Mouse (Mus musculus) CH12.LX (cell line): ENCODE results near the gene Gm4894. TPM values are rescaled to one million over a fixed set of nuclear protein-coding genes. Genes with fewer than 3 reads are reported as not detected.

Experiments used
- DNase-seq: peaks from one replicate; pipeline ENCODE4 v3.0.0-alpha.2; 2013; ENCODE audit errors: extremely low read depth
- H3K27ac ChIP-seq: 2 replicates; pipeline ENCODE4 v1.5.1; 2012; ENCODE audit warnings: low read depth, mild to moderate bottlenecking, control low read depth, moderate library complexity; ENCODE audit not compliant: insufficient read depth
- H3K27me3 ChIP-seq: replicated peaks from 2 replicates; pipeline ENCODE3; 2012; ENCODE audit warnings: inconsistent platforms
- H3K36me3 ChIP-seq, 2 experiments: replicated peaks in 1 of 2; 2 replicates each; pipeline versions ENCODE3 to v1.6.1; 2012; ENCODE audit warnings: inconsistent platforms in 1 of 2, low read length in 1 of 2, mild to moderate bottlenecking in 1 of 2, mixed read lengths in 1 of 2, moderate library complexity in 1 of 2; ENCODE audit not compliant: control insufficient read depth in 1 of 2, insufficient read depth in 1 of 2
- H3K4me1 ChIP-seq, 2 experiments: 2 replicates each; pipeline ENCODE4 v1.6.1; 2012; ENCODE audit warnings: inconsistent platforms in 1 of 2, moderate library complexity in 1 of 2; ENCODE audit not compliant: insufficient read depth in 2 of 2, control insufficient read depth in 1 of 2
- H3K4me2 ChIP-seq: 2 replicates; pipeline ENCODE4 v1.6.1; 2012; ENCODE audit warnings: low read depth, mild to moderate bottlenecking, control low read depth; ENCODE audit not compliant: poor library complexity, insufficient read depth, severe bottlenecking
- H3K4me3 ChIP-seq, 3 experiments: fragments of 150-350 bp in 1 of 3; sonication (generic) in 1 of 3; replicated peaks in 1 of 3; 2 replicates each; pipeline versions ENCODE3 to v1.5.1; 2011 to 2012; ENCODE audit warnings: low read depth in 2 of 3, low read length in 2 of 3, mild to moderate bottlenecking in 2 of 3, moderate library complexity in 2 of 3, control low read depth in 1 of 3, improper control_type of control experiment in 1 of 3, inconsistent platforms in 1 of 3, mixed read lengths in 1 of 3; ENCODE audit not compliant: poor library complexity in 1 of 3
- H3K79me2 ChIP-seq: replicated peaks from 2 replicates; pipeline ENCODE4 v1.6.1; 2012; ENCODE audit warnings: mild to moderate bottlenecking, moderate library complexity; ENCODE audit not compliant: control insufficient read depth, poor library complexity, insufficient read depth, severe bottlenecking; ENCODE audit errors: extremely low read depth
- H3K9ac ChIP-seq: 2 replicates; pipeline ENCODE4 v1.6.1; 2012; ENCODE audit warnings: low read depth, mild to moderate bottlenecking, control low read depth, moderate library complexity; ENCODE audit not compliant: insufficient read depth
- H3K9me3 ChIP-seq: replicated peaks from 2 replicates; pipeline ENCODE3; 2012; ENCODE audit warnings: low read length, inconsistent platforms, mixed read lengths
- BHLHE40 ChIP-seq: IDR thresholded peaks from 2 replicates; pipeline ENCODE4 v1.6.1; 2011; ENCODE audit warnings: mild to moderate bottlenecking, low read depth, low read length, improper control_type of control experiment
- CHD2 ChIP-seq: IDR thresholded peaks from 2 replicates; pipeline ENCODE4 v1.6.1; 2011; ENCODE audit warnings: low read length, improper control_type of control experiment
- CTCF ChIP-seq, 2 experiments: IDR thresholded peaks in 1 of 2; conservative IDR thresholded peaks in 1 of 2; 2 replicates each; pipeline ENCODE4 v1.5.1; 2011 to 2012; ENCODE audit warnings: low read depth in 2 of 2, low read length in 2 of 2, improper control_type of control experiment in 1 of 2, inconsistent platforms in 1 of 2, mild to moderate bottlenecking in 1 of 2, moderate library complexity in 1 of 2
- ELF1 ChIP-seq: IDR thresholded peaks from 2 replicates; pipeline ENCODE4 v1.6.1; 2014; ENCODE audit warnings: low read depth, mild to moderate bottlenecking, inconsistent platforms, low read length, improper control_type of control experiment
- ETS1 ChIP-seq: conservative IDR thresholded peaks from 2 replicates; pipeline ENCODE4 v1.6.1; 2012; ENCODE audit warnings: low read depth, mild to moderate bottlenecking, inconsistent platforms, low read length, improper control_type of control experiment, moderate library complexity
- GABPA ChIP-seq: IDR thresholded peaks from 2 replicates; pipeline ENCODE4 v1.6.1; 2012; ENCODE audit warnings: low read depth, low read length, improper control_type of control experiment, inconsistent platforms; ENCODE audit not compliant: insufficient replicate concordance
- KAT2A ChIP-seq: IDR thresholded peaks from 2 replicates; pipeline ENCODE4 v1.6.1; 2012; ENCODE audit warnings: low read length, improper control_type of control experiment, inconsistent platforms; ENCODE audit not compliant: insufficient replicate concordance
- MAFK ChIP-seq: IDR thresholded peaks from 2 replicates; pipeline ENCODE4 v1.6.1; 2011; ENCODE audit warnings: low read length, improper control_type of control experiment; ENCODE audit not compliant: insufficient replicate concordance
- MAX ChIP-seq: IDR thresholded peaks from 2 replicates; pipeline ENCODE4 v1.6.1; 2011; ENCODE audit warnings: low read length, improper control_type of control experiment
- MAZ ChIP-seq: IDR thresholded peaks from 2 replicates; pipeline ENCODE4 v1.6.1; 2012; ENCODE audit warnings: low read depth, mild to moderate bottlenecking, inconsistent platforms, low read length, improper control_type of control experiment, moderate library complexity
- MEF2A ChIP-seq: IDR thresholded peaks from 2 replicates; pipeline ENCODE4 v1.6.1; 2014; ENCODE audit warnings: low read depth, mild to moderate bottlenecking, inconsistent platforms, low read length, improper control_type of control experiment, borderline replicate concordance
- MYC ChIP-seq: IDR thresholded peaks from 2 replicates; pipeline ENCODE4 v1.6.1; 2011; ENCODE audit warnings: low read depth, mild to moderate bottlenecking, improper control_type of control experiment, low read length
- NRF1 ChIP-seq: IDR thresholded peaks from 2 replicates; pipeline ENCODE4 v1.6.1; 2014; ENCODE audit warnings: low read depth, mild to moderate bottlenecking, inconsistent platforms, low read length, improper control_type of control experiment, moderate library complexity
- PAX5 ChIP-seq: IDR thresholded peaks from 2 replicates; pipeline ENCODE4 v1.6.1; 2012; ENCODE audit warnings: low read length, inconsistent platforms, mixed read lengths
- POLR2A ChIP-seq: IDR thresholded peaks from 2 replicates; pipeline ENCODE4 v1.6.1; 2011; ENCODE audit warnings: low read depth, mild to moderate bottlenecking, improper control_type of control experiment, low read length
- POLR2AphosphoS2 ChIP-seq: IDR thresholded peaks from 2 replicates; pipeline ENCODE4 v1.6.1; 2011; ENCODE audit warnings: low read depth, low read length, improper control_type of control experiment
- RAD21 ChIP-seq: IDR thresholded peaks from 2 replicates; pipeline ENCODE4 v1.6.1; 2011; ENCODE audit warnings: low read depth, mild to moderate bottlenecking, low read length, improper control_type of control experiment, moderate library complexity
- SIN3A ChIP-seq: IDR thresholded peaks from 2 replicates; pipeline ENCODE4 v1.6.1; 2012; ENCODE audit warnings: low read length, improper control_type of control experiment, inconsistent platforms
- SMC3 ChIP-seq: IDR thresholded peaks from 2 replicates; pipeline ENCODE4 v1.6.1; 2011; ENCODE audit warnings: low read depth, low read length, improper control_type of control experiment
- TCF12 ChIP-seq: IDR thresholded peaks from 2 replicates; pipeline ENCODE4 v1.6.1; 2014; ENCODE audit warnings: low read depth, mild to moderate bottlenecking, inconsistent platforms, low read length, improper control_type of control experiment
- UBTF ChIP-seq: IDR thresholded peaks from 2 replicates; pipeline ENCODE4 v1.6.1; 2012; ENCODE audit warnings: low read depth, mild to moderate bottlenecking, inconsistent platforms, low read length, improper control_type of control experiment, moderate library complexity
- USF1 ChIP-seq: IDR thresholded peaks from 2 replicates; pipeline ENCODE4 v1.6.1; 2014; ENCODE audit warnings: low read depth, mild to moderate bottlenecking, inconsistent platforms, low read length, improper control_type of control experiment
- USF2 ChIP-seq: conservative IDR thresholded peaks from 2 replicates; pipeline ENCODE4 v1.6.1; 2011; ENCODE audit warnings: low read depth, low read length, improper control_type of control experiment
- ZC3H11A ChIP-seq: IDR thresholded peaks from 2 replicates; pipeline ENCODE4 v1.6.1; 2012; ENCODE audit warnings: low read depth, mild to moderate bottlenecking, inconsistent platforms, low read length, improper control_type of control experiment
- ZKSCAN1 ChIP-seq: IDR thresholded peaks from 2 replicates; pipeline ENCODE4 v1.6.1; 2012; ENCODE audit warnings: low read depth, inconsistent platforms, low read length, improper control_type of control experiment, borderline replicate concordance
- ZNF384 ChIP-seq: IDR thresholded peaks from 2 replicates; pipeline ENCODE4 v1.6.1; 2012; ENCODE audit warnings: low read depth, low read length, improper control_type of control experiment, inconsistent platforms
- dilution Hi-C: fragments of 300-500 bp; cut with MboI; formaldehyde crosslinking; loops from 2 replicates; pipeline ENCODE4 v1.14.3; 2020; ENCODE audit warnings: low sequenced_read_pairs; ENCODE audit not compliant: extremely low pct_unique_long_range_greater_than_20kb, extremely low pct_ligation_motif_present
- in situ Hi-C: fragments of 300-500 bp; cut with MboI; formaldehyde crosslinking; loops from 3 replicates; pipeline ENCODE4 v1.14.3; 2019; ENCODE audit warnings: low sequenced_read_pairs, low pct_ligation_motif_present, low pct_unique_long_range_greater_than_20kb, mixed read lengths
- polyA plus RNA-seq: library from polyadenylated mRNA; unstranded; fragments of >175 nt; gene quantifications from 2 replicates; pipeline ENCODE4 v1.2.1, GENCODE M21; 2012; ENCODE audit warnings: low read depth; ENCODE audit not compliant: insufficient read length
- total RNA-seq, 2 experiments: library from RNA; depleted of rRNA; stranded (reverse); fragments of 300-350 nt in 1 of 2; fragments of >200 nt in 1 of 2; gene quantifications; 2 replicates each; pipeline ENCODE4 v1.2.3; 2012 to 2014

The Gm4894 gene
- total and polyA plus RNA-seq, 3 experiments, result not detected

DNA sequence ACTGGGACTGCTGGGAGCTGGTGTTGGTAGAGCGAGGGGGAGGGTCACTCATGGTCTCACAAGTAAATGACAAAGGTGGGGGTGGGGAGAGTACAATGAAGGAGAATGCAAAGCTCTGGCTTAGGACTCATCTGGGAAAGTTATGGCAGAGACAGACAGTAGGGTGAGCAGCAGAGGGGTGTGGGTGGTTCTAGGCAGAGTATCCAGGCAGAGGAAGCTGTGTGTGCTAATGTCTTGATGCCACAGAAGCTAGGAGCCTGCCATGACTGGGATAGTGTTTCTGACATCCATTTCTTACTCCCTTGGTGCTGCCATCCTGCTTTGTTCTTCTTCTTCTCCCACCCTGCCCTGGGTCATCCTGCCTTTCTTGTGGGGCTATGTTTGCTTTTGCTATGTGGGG is 38.8 kb upstream of the Gm4894 start:
- H3K27ac ChIP-seq, result no peak overlapping the region
- TF ChIP-seq SMC3 (no peak), ZC3H11A (no peak), USF1 (no peak), GABPA (no peak), CHD2 (no peak), MAZ (no peak), RAD21 (no peak), BHLHE40 (no peak), MEF2A (no peak), POLR2A (no peak), SIN3A (no peak), MAX (no peak), NRF1 (no peak), TCF12 (no peak), ZKSCAN1 (no peak), MYC (no peak), ETS1 (no peak)
- TF ChIP-seq, all 38 proteins: peak for 0
- DNase-seq, result no peak
- H3K36me3 ChIP-seq, result no peaks in the 10 kb centered on the region
- H3K4me3 ChIP-seq, result no peak overlapping the region
- no peaks in the 10 kb centered on the region for H3K9me3 ChIP-seq
- H3K79me2 ChIP-seq, result no peaks in the 10 kb centered on the region
- in situ Hi-C loops (no loop called here), dilution Hi-C loops (no loop called here)
- no peak overlapping the region for H3K4me2 ChIP-seq
- peaks cover 10% of the 10 kb centered on the region for H3K27me3 ChIP-seq
- no peak overlapping the region for H3K9ac ChIP-seq
- H3K4me1 ChIP-seq, result no peaks in the 10 kb centered on the region

DNA sequence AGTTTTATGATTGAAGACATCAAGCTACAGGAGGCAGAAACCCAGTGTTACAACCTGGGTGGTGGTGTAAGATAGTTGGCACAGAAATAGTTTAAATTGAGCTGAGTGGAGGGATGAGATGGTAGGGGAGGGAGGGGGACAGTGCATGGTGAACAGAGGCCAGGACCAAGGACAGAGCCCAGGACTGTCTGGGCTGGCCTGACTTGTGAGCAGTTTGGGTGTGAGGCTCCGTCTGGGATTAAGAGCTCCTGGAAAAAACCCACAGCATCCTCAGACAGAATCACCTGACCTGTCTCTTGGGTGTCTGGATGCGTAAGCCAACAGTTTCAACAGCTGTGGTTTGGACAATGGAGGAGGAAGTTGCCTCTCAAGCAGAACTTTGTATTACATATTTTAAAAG is 35.6 kb upstream of the Gm4894 start:
- dilution Hi-C loops, result no loop called here
- peaks cover 2% of the 10 kb centered on the region for H3K27me3 ChIP-seq
- H3K79me2 ChIP-seq, result no peaks in the 10 kb centered on the region
- TF ChIP-seq ELF1 (no peak), ZNF384 (no peak), POLR2AphosphoS2 (no peak), KAT2A (no peak), USF2 (no peak), CTCF (conservative IDR thresholded peaks at IDR 0.05 in 1 of 2, IDR thresholded peaks at IDR 0.05 in 1 of 2; ENCODE audit: low read depth in 2 of 2, low read length in 2 of 2) (no peak), UBTF (no peak), MYC (no peak), SIN3A (no peak), MAX (no peak), SMC3 (no peak), MAFK (no peak), PAX5 (no peak), TCF12 (no peak)
- TF ChIP-seq, all 38 proteins: peak for 0
- in situ Hi-C loops, result no loop called here
- Histone ChIP-seq H3K9me3 (no peaks in the 10 kb centered on the region), H3K4me3 (no peak overlapping the region), H3K27ac (no peak overlapping the region), H3K9ac (no peak overlapping the region), H3K36me3 (no peaks in the 10 kb centered on the region), H3K4me2 (no peak overlapping the region), H3K4me1 (peaks cover 0 to 5% of the 10 kb centered on the region in 2 experiments; a peak in 1 of 4 replicates)
- DNase-seq, result no peak
